Mouse (Mus musculus): ENCODE measurements at regions not wholly inside any gene's neighbourhood (a gene's known extent, or its start where the extent isn't known, plus 50 kb on each side); places are given as distances from the start of the nearest gene placed in this dataset.
"Not testable (repeated sequence)": the region's sequence is repeated elsewhere in the genome, so short reads cannot be mapped to it uniquely, and the experiment has no call there.

- DNase-seq, result peak in 1 of 2 experiments; percentile 13
Observed at GRCm38 (mm10) chr14:27562564-27562963, 54.3 kb upstream of the Ccdc66 start.

- not testable (repeated sequence) for DNase-seq
Observed at GRCm38 (mm10) chr14:27561974-27562373, 53.7 kb upstream of the Ccdc66 start.

- peak in 1 of 2 experiments; percentile 54 for DNase-seq
Observed at GRCm38 (mm10) chr14:27560434-27560833, 52.2 kb upstream of the Ccdc66 start.

- no peak for DNase-seq
Observed at GRCm38 (mm10) chr14:27558794-27559491, 50.7 kb upstream of the Ccdc66 start.

Data from lung, postnatal 4 days (tissue).